Mouse (Mus musculus) heart, postnatal 10 days (tissue): ENCODE results near the gene Iqcf4. TPM values are rescaled to one million over a fixed set of nuclear protein-coding genes. Genes with fewer than 3 reads are reported as not detected.
"Not testable (repeated sequence)": the region's sequence is repeated elsewhere in the genome, so short reads cannot be mapped to it uniquely, and the experiment has no call there.

ENCODE experiments used
- DNase-seq, 2 experiments: peaks; one replicate each; pipeline ENCODE4 v3.0.0; 2021
- intact Hi-C: fragments of 180-260 bp; cut with DNase I; formaldehyde crosslinking; loops from one replicate; pipeline ENCODE4 v1.15.1; 2025
- total RNA-seq, 2 experiments: library from RNA; stranded (reverse); gene quantifications; 2 replicates each; pipeline ENCODE4 v1.2.3; 2021

Gene Iqcf4
- not detected for total RNA-seq

DNA sequence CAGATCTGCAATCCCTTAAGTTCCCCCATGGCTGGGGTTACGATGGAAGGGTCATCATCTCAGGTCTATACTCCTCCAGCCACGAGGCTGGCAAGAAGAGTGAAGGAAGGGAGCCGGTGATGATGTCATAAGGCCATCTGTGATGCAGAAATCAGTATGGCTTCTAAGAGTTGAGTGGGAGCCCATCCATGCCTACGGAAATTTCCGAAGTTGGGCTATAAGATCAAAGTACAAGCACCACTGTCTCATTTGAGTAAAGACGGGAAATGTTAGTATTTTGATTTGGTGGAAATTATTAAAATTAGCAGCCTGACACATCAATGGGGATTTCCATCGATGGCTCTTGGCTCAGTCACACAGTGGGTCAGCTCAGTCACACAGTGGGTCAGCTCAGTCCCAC, at the start of gene Iqcf4:
TSS of gene Iqcf4 (minus strand) at position 101 of the 400 bp plus-strand sequence.
- DNase-seq: no peak
- intact Hi-C loops: no loop called here

DNA sequence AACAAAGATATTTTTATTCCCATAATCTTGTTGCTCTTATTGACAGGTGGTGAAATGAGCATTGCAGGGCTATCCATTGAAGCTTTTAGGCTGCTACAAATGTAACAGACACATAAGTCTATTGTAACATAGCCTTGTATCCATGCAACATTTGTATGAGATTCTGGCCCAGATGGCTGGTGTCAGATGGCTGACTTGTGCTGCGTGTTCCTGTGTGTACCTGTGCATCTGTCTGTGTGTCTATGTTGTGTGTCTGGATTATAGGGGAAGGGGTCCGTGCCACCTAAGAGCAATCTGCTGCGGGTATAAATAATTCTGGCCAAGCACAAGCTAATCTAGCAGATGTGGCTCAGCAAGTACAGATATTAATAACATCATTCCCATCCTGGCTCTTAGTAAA, 46.7 kb upstream of the Iqcf4 start:
- intact Hi-C loops: no loop called here
- DNase-seq: no peak

DNA sequence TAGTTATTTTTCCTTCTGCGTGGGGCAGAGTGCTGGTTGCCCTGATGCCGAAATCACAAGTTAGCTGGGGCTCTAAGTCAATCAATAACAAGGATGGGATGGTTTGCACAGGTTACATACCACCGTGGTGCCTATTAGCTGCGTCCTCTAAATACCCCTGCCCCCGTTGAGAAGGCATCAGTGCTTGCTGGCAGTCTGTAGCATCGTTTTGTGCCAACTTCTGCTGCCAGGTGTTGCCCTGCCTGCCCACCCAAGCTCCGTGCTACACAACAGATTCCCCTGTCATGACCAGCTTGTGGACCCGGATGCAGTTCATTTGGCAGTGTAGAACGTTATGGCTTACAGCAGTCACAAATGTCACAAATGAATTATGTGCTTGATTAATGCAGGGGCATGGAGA, 45.5 kb upstream of the Iqcf4 start:
- no peak for DNase-seq

DNA sequence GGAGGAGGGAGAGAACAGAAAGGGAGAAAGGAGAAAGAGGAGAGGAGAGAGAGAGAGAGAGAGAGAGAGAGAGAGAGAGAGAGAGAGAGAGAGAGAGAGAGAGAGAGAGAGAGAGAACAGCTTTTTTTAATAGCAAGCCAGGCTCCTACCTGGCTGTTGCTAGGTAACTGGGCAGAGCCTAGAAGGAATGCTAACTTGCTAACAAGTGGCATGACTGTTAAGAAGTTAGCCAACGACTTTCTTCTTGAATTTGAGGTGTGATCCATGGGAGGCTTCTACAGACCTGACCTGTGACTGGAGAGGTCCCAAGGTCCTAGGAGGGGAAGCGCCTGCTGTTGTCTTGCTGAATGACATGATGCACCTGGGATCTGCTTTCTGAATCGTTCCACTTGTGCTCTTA, 43.8 kb upstream of the Iqcf4 start:
- no peak for DNase-seq
- intact Hi-C loops: no loop called here

More for the DNA sequence above, 45.5 kb upstream of the Iqcf4 start:
- intact Hi-C loops: no loop called here

DNA sequence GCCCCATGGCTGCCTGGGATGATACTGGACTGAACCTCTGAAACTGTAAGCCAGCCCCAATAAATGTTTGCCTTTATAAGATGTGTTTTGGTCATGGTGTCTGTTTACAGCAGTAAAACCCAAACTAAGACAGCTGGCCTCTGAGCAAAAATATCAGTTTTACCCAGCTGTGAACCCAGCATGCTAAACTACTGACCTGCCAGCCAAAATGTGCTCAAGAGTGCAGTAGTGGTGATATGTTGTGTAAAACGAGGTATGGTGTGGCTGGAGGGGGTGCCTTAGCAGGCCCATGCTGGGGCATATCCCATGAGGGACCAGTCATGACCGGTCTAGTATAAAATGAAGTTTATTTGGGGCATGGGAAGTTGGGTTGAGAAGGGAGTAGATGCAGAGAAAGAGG, 43.2 kb upstream of the Iqcf4 start:
- intact Hi-C loops: no loop called here
- no peak for DNase-seq

DNA sequence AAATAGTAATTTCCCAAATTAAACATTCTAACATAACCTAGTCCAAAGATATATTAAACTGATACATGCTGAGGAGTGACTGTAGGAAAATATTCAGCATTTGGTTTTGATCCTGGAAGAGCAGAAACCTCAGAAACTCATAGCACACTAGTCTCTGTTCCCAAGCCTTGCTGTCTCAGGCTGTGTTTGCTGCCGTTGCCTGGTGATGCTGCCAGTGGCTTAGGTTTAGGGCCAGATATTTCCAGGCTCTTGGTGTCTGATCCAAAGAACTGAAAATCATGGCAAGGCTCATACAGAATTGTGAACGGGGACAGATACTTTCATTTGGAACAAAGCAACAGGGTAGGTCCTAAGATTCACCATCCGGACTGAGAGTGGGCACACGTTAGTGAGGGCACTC, 39.9 kb upstream of the Iqcf4 start:
- no peak for DNase-seq

DNA sequence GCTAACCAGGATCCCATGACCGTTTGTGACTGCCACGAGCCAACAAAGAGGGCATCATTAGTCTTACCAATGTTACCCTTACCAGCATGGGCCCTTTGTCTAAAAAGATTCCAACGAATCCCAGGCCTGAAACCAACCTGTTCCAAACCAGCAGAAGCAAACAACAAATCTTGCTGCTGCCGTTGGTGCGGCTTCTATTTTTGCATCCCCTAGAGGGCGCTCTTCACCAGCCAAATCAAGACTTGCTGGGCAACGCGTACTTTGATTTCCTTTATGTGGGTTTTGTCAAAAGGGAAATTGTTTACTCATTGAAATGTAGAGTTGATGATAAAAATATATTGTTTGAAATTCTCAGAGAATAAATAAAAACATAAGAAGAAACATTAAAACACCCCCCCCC, 29.8 kb upstream of the Iqcf4 start:
- intact Hi-C loops: loop anchor here (1.0 to 2.0 kb wide), 3 partner anchors 43 to 218 kb away; no protein-coding TSS in a partner anchor

More for the DNA sequence above, 39.9 kb upstream of the Iqcf4 start:
- intact Hi-C loops: no loop called here

DNA sequence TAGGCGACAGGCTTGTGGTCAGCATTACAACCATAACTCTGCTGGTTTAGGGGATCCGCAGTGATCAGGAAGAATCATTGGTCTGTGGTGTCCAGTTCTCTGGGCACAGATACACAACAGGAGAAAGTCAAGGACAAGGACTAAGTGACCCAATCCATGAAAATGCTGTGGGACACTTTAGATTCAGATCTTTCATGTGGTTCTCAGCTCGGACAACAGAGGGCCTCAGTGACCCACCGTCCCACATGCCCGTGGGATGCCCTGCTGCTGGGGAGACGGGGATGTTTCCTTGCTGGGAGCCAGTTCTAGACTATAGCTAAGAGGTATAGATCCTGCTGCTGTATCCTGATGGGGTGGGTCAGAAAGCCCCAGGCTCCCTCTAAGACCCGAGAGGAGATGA, 27.7 kb upstream of the Iqcf4 start:
- DNase-seq: no peak
- intact Hi-C loops: no loop called here

More for the DNA sequence above, 29.8 kb upstream of the Iqcf4 start:
- peak; percentile 44 to 66 for DNase-seq

DNA sequence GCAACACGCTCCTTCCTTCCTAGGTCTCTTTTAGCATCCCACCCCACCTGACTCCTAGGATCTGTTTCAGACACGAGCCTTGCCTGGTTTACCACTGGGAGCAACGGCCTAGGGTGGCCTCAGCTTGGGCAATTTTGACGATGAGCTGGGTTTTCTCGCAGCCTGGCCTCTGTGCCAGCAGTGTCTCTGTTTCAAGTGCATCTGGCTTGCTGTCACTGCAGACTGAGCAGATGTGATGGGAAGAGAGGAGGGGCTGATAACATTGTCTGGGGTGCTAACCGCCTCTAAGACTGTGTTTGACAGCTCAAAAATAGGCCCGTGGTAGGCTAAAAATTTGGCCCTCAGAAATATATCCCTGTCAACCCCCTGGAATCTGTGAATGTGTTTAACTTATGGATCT, 25.0 kb upstream of the Iqcf4 start:
- no peak for DNase-seq
- intact Hi-C loops: no loop called here

DNA sequence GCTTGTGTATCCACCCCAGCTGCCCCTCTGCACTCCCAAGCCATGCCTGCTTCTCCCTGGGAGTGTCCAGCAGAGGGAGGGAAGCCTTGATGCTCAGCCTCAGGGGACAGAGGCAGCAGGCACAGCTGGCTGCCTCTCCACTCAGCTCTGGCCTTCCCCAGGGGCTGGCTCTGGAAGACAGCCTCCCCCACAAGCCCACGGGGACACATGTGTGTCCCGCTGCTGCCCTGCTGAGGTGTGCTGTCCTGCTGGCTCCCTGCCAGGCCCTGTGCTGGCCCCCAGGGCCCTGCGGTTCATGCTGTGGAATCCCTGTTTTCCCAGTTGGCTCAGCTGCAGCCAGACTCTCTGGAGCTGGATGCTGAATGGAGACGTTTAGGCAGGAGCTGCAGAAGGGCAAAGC, 24.6 kb upstream of the Iqcf4 start:
- DNase-seq, intact Hi-C loops: not testable (repeated sequence)

DNA sequence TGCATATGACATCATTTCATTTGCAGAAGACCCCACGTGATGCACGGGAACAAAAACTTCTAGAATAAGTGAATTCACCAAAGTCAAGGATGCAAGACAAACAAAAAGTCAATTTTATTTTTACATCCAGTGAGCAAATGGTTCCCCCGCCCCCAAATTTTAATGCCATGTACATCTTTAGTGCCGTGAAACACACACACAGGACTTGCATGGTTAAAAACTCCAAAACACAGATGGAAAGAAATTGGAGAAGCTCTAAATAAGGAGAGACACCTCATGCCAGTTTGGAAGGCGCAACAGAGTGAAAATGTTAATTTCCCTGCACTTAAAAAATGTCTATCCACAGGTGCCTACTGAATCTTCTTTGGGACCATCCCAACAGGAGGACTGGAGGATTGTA, 21.4 kb upstream of the Iqcf4 start:
- intact Hi-C loops: no loop called here
- DNase-seq: no peak

DNA sequence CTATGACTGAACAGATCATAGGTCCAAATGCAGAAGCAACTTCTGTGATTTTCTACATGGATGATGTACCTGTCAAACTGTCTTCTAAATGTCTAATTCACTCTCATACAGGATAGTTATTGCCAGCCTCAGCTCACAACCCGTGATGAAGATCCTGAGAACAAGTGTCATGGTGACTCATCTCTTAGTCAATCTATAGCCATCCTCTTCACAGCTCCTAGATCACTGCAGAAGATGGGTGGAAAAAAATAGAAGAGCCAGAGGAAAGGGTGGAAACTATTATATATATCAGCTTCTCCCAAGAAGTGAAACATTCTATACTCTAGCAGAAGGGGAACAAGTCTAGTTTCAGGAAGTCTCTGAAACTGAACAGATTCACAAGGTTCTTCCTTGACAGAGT, 11.8 kb upstream of the Iqcf4 start:
- DNase-seq: no peak
- intact Hi-C loops: no loop called here

DNA sequence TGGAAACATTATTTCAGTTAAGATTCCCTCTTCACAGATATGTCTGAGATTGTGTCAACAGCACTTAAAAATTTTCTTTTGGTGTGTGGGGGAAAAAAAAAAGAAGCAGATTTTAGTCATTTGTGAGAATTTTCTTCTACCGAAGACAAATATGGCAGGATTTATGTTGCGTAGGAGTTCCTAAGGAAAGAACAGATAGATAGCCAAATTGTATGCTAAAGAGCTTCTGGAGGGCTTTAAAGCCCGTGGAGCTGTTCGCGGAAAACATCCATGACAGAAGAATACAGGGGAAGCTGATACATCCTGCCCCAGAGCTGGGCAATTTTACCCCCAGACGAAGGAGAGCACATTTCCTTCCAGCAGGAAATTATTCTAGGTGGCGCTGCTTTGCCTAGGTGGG, 9.2 kb upstream of the Iqcf4 start:
- intact Hi-C loops: no loop called here

DNA sequence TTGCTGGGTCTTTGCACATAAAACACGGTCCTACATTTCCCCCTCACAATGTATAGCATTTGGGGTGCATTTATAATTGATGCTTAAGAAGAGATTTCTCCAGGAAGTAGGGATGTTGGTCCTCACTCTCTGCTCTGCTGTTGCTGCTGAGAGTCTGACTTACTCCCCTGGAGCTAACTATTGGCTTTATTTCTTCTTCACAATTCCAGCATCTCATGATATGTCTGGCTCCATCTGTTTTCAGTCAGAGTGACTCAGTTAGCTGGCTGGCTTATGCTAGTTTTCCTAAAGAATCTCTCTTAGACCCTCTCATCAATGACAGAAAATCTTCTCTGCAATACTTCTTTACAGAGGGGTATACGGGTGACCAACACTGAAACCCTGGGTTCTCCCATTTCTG, 5.3 kb upstream of the Iqcf4 start:
- DNase-seq: peak in 1 of 2 experiments; percentile 3
- intact Hi-C loops: no loop called here

More for the DNA sequence above, 9.2 kb upstream of the Iqcf4 start:
- DNase-seq: no peak

DNA sequence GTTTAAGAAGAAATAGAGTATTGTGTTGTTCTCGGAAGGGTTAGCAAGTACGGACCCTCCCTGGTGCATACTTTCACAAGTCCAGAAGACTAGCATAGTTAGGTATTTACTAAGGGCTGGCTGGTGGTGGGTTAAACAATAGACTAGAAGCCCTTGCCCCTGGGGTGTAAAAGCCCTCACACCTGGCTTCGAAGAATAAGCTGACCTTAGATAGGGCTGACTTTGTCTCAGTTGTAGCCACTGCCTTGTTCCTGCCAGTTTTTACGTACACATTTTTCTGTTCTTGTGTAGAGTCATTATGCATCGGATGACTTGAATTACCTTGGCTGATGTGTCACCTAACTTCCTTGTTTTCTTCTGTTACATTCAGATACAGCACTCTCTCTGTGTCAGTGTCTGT, 2.6 kb upstream of the Iqcf4 start:
- intact Hi-C loops: no loop called here
- DNase-seq: no peak

DNA sequence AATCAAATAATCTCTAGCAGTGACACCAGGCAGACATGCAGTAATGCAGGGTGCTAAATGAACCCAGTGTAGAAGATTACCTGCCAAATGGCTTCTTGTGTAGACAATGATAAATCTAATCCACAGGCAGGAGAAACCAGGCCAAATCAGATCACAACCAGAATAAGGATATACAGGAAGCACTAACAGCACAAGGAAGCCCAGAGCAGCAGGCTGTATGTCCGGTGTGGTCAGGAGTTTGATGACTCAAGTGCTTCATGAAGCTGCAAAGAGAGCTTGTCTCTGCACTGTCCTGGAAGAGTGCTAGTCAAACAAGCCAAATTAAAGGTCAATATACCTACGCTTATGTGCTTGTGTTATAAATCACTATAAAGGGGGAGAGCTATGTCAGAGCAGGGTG, 1.4 kb upstream of the Iqcf4 start:
- DNase-seq: no peak
- intact Hi-C loops: no loop called here

DNA sequence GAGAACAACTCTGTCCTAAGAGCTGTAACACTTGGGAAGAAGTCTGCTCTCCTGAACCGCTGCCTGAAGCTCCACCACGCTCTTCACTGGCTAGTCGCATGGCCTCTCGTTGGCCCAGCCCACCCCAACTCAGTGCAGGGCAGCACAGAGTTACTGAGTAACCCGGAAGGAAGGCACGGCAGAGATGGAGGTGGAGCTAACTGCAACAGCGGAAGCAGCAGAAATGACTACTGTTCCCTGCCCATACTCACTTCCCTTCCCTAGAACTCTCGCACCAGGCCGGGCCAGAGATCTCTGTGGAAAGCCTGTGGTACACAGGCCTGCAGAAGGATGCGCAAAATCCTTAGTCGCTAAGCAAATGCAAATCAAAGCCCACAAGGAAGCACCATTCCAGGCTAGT, 4.4 kb downstream of the Iqcf4 start:
- intact Hi-C loops: no loop called here
- DNase-seq: peak; percentile 3 to 5

DNA sequence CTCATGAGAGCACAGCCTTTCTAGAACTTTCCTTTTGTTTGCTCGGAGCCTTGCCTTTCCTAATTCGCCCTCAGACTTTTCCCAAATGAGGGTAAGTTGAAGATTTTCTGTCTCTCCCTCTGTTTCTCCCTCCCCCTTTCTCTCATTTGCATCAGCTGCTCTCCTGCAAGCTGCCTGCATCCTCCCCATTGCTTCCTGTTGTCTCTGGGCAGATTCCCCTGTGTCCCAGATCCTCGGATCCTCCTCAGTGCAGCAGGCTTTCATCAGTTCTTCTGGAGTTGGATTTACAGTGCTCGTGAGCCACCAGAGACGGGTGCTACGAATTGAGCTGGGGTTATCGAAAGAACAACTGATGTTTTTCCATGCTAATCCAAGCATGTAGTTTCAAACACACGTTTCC, 6.8 kb downstream of the Iqcf4 start:
- DNase-seq: no peak
- intact Hi-C loops: no loop called here

DNA sequence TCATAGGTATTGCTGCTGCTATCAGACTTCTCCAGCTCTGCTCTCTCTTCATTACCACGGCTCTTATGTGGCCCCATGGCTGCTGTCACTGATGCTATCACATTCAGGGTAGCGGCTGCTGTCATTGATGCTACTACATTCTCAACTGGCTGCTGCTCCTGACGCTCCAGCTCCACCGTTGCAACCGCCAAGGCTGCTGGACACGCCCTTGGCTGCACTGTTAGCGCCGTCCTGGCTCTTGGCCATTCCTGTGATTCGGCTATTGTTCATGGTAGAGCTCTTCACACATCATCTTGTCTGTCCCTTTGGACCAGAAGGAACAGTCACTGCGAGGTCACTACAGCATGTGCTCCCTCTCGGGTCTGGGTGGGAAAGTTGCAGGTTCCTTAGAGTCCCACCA, 8.5 kb downstream of the Iqcf4 start:
- intact Hi-C loops: no loop called here
- DNase-seq: no peak

DNA sequence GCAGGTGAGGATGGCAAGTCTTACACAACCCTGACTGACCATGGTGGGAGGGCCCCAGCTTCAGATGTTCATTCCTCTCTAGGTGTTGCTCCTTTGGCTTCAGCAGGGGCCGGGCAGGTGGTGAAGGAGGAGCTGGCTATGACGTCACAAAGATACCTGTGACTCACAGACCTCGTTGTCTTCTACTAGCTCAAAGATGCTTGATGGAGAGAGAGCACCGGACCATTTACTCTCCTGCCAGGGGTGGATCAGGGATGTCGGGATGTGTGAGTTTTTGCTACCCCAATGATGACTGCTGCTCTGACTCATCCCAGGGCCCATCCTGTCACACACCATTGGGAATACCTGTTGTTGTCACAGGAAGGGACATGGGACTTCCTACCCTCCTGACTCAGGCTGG, 9.3 kb downstream of the Iqcf4 start, which contains the start of gene Iqcf3:
TSS of gene Iqcf3 (minus strand) at position 101 of the 400 bp plus-strand sequence.
- intact Hi-C loops: no loop called here
- DNase-seq: no peak

DNA sequence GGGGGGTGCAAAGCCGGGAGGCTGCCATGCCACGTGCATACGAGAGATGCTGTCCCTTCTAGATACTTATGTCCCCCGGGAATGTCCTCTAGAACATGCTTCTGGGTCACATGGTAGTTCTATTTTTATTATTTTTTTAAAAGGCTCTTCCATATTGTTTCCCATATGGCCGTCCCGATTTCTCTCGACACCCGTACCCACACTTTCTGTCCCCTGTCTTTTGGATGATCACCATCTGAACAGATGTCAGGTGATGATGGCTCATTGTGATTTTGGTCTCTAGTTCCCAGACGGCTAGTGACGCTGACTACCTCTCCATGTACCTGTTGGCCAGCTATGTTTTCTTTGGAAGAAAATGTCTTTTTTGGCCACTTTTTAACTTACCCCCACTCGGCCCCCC, 35.8 kb downstream of the Iqcf4 start:
- DNase-seq: no peak
- intact Hi-C loops: no loop called here

DNA sequence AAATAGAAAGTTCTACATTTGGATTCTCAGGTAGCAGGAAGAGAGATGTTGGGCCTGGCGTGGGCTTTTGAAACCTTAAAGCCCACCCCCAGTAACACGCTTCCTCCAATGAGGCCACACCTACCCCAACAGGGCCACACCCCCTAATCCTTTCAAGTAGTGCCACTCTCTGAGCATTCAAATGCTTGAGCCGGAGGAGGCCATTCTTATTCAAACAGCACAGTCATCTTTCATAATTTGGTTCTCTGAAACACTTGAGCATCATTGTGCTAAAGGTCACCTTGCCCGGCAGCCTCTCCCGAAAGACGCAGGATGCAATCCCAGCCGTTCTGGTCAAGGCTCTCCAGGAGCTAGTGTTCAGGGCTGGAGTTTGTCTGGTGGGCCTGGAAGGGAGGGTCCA, 36.5 kb downstream of the Iqcf4 start:
- DNase-seq: no peak
- intact Hi-C loops: no loop called here

DNA sequence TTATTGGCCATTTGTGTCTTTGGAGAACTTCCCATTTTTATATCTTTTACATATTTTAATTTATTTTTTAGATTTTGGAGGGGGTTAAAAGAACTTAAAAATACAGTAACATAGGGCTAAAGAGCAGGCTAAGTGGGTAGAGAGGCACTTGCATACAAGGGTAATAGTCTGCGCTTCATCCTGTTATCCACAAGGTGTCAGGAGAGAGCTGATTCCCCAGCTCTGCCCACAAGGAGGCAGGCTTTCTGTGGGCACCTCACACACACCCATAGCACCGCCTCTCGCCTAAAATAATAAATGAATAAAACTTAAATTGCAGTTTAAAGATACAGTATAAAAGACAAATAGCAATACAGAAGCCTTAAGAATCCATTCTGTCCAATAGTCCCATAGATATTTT, 39.0 kb downstream of the Iqcf4 start:
- peak; percentile 8 to 37 for DNase-seq
- intact Hi-C loops: no loop called here

DNA sequence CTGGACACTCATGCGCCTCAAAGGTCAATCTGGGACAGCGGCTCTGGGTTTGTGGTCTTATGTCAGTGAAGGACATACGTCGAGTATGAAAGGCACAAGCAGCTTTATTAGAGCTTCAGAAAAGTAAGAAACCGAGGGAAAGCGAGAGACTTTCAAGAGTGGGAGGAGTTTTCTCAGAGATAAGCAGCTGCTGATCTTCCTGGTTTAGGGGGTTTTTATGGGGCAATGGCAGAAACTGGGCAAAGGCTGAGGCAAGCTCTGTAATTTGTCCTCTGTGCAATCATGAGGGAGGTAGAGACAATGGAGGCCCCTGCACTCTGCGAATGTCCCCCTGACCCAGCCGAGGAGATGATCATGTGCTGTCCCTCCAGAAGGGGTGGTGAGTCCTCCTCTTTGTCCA, 50.9 kb downstream of the Iqcf4 start:
- no peak for DNase-seq
- intact Hi-C loops: no loop called here
